Mouse (Mus musculus): ENCODE measurements around the gene Mta2. TPM values are rescaled to one million over a fixed set of nuclear protein-coding genes. Genes with fewer than 3 reads are reported as not detected.

Mta2 gene
- polyA plus RNA-seq, 1 experiment from 2014 or later, result 81.8 TPM

- Histone ChIP-seq H3K27ac (ENCODE audit: low read length) (peak overlapping the region; percentile 64; the same call in 1 of the 2 replicates), H3K4me1 (ENCODE audit: insufficient read depth, low read depth, low read length) (peaks cover 18% of the 10 kb centered on the region; the same call in 1 of the 2 replicates), H3K9me3 (ENCODE audit: low read length) (no peaks in the 10 kb centered on the region), H3K4me3 (ENCODE audit: low read depth, low read length) (0 out of 2 replicates have a peak overlapping the region, but pooled peaks have one; percentile 8), H3K9ac (replicated peaks; ENCODE audit: low read depth) (no peak overlapping the region; the same call in 1 of the 2 replicates), H3K27me3 (replicated peaks; ENCODE audit: insufficient read depth, low read length) (no peaks in the 10 kb centered on the region), H3K4me2 (replicated peaks; ENCODE audit: low read depth, low read length) (peak overlapping the region; percentile 44), H3K36me3 (ENCODE audit: insufficient read depth, low read length) (peaks cover 20% of the 10 kb centered on the region)
- 16% methylated on average over 5 of the region's 5 CpGs for WGBS
- DNase-seq (ENCODE audit: low spot score), result peak; percentile 92
- TF ChIP-seq CTCF (IDR thresholded peaks at IDR 0.05), result no peak
- TF ChIP-seq EP300 (IDR thresholded peaks at IDR 0.05), result no peak
- ATAC-seq, result peak; percentile 20; the same call in 1 of the 2 replicates
Measured at GRCm38 (mm10) chr19:8944750-8945149, 3.1 kb downstream of the Mta2 start.

DNA sequence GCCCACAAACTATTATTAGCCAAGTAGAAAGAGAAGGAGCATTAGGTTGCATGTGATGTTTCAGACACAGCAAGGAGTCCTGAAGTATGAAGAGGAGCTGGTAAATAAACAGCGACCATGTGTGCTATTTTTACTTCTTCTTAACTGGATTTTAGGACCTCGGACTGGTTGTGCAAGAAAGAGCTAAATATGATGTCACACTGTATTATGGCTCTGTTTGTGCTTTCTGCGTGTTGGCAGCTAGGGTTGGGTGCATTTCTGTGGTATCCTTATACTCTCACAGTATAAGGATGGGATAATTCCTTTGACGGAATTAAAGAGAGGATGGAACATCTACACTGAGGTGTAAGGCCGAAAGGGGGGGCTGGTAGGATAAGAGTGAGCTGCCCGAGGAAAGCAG, 3.6 kb downstream of the Mta2 start:
- H3K27ac ChIP-seq (ENCODE audit: low read length), result peak overlapping the region; percentile 64; the same call in 1 of the 2 replicates
- WGBS, result 54% methylated on average over 6 of the region's 6 CpGs
- TF ChIP-seq CTCF (IDR thresholded peaks at IDR 0.05), result peak; percentile 32; the same call in 1 of the 2 replicates
- TF ChIP-seq EP300 (IDR thresholded peaks at IDR 0.05), result no peak
- H3K36me3 ChIP-seq (ENCODE audit: insufficient read depth, low read length), result peaks cover 20% of the 10 kb centered on the region
- H3K4me1 ChIP-seq (ENCODE audit: insufficient read depth, low read depth, low read length), result peaks cover 18% of the 10 kb centered on the region; the same call in 1 of the 2 replicates
- no peaks in the 10 kb centered on the region for H3K9me3 ChIP-seq (ENCODE audit: low read length)
- H3K27me3 ChIP-seq (replicated peaks; ENCODE audit: insufficient read depth, low read length), result no peaks in the 10 kb centered on the region
- ATAC-seq (peak; percentile 12; the same call in 1 of the 2 replicates), DNase-seq (ENCODE audit: low spot score) (peak; percentile 81)
- H3K4me3 ChIP-seq (ENCODE audit: low read depth, low read length), result 0 out of 2 replicates have a peak overlapping the region, but pooled peaks have one; percentile 8
- peak overlapping the region; percentile 44 for H3K4me2 ChIP-seq (replicated peaks; ENCODE audit: low read depth, low read length)
- no peak overlapping the region; the same call in 1 of the 2 replicates for H3K9ac ChIP-seq (replicated peaks; ENCODE audit: low read depth)

- no peak overlapping the region for H3K4me3 ChIP-seq (ENCODE audit: low read depth, low read length)
Measured at GRCm38 (mm10) chr19:8946929-8947328, 5.3 kb downstream of the Mta2 start.

DNA sequence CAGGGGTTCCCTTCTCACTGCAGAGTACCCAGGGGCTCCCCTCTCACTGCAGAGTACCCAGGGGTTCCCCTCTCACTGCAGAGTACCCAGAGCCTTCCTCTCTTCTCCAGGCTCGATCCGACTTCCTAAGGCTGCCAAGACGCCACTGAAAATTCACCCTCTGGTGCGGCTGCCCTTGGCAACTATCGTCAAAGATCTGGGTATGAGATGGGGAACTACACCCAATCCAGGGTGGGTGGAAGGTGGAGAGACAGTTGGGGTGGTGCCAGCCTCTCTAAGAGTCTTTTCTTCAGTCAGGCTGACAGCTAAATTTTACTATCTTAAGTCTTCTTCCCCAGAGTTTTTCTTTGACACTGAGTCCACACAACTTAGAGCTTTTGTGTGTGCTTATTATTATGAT, 8.5 kb downstream of the Mta2 start:
- no peak overlapping the region for H3K9ac ChIP-seq (replicated peaks; ENCODE audit: low read depth)
- DNase-seq (ENCODE audit: low spot score) (no peak), ATAC-seq (no peak)
- TF ChIP-seq EP300 (IDR thresholded peaks at IDR 0.05) (no peak), CTCF (IDR thresholded peaks at IDR 0.05) (no peak)
- no peak overlapping the region for H3K4me3 ChIP-seq (ENCODE audit: low read depth, low read length)
- peaks cover 25% of the 10 kb centered on the region for H3K36me3 ChIP-seq (ENCODE audit: insufficient read depth, low read length)
- H3K27me3 ChIP-seq (replicated peaks; ENCODE audit: insufficient read depth, low read length), result no peaks in the 10 kb centered on the region
- H3K9me3 ChIP-seq (ENCODE audit: low read length), result no peaks in the 10 kb centered on the region
- H3K4me2 ChIP-seq (replicated peaks; ENCODE audit: low read depth, low read length), result no peak overlapping the region
- H3K27ac ChIP-seq (ENCODE audit: low read length), result no peak overlapping the region
- H3K4me1 ChIP-seq (ENCODE audit: insufficient read depth, low read depth, low read length), result peaks cover 10% of the 10 kb centered on the region; the same call in 1 of the 2 replicates
- 86% methylated on average over 5 of the region's 5 CpGs for WGBS

More at GRCm38 (mm10) chr19:8946929-8947328, 5.3 kb downstream of the Mta2 start:
- Histone ChIP-seq H3K36me3 (ENCODE audit: insufficient read depth, low read length) (peaks cover 25% of the 10 kb centered on the region), H3K9ac (replicated peaks; ENCODE audit: low read depth) (no peak overlapping the region), H3K27ac (ENCODE audit: low read length) (no peak overlapping the region), H3K4me1 (ENCODE audit: insufficient read depth, low read depth, low read length) (peaks cover 12% of the 10 kb centered on the region; the same call in 1 of the 2 replicates), H3K27me3 (replicated peaks; ENCODE audit: insufficient read depth, low read length) (no peaks in the 10 kb centered on the region), H3K9me3 (ENCODE audit: low read length) (no peaks in the 10 kb centered on the region), H3K4me2 (replicated peaks; ENCODE audit: low read depth, low read length) (no peak overlapping the region)
- ATAC-seq, result no peak
- WGBS, result 79% methylated on average over 7 of the region's 7 CpGs
- TF ChIP-seq CTCF (IDR thresholded peaks at IDR 0.05) (no peak), EP300 (IDR thresholded peaks at IDR 0.05) (no peak)
- no peak for DNase-seq (ENCODE audit: low spot score)

- peaks cover 20% of the 10 kb centered on the region for H3K36me3 ChIP-seq (ENCODE audit: insufficient read depth, low read length)
Measured at GRCm38 (mm10) chr19:8952241-8952640, 10.6 kb downstream of the Mta2 start.

GRCm38 (mm10) chr19:8953135-8954039, 11.7 kb downstream of the Mta2 start, which contains the start of gene Tut1:
TSS of gene Tut1 (plus strand) at chr19:8953847.
- peak; percentile 99 for DNase-seq (ENCODE audit: low spot score)
- Histone ChIP-seq H3K27ac (ENCODE audit: low read length) (peak within 1 kb of the TSS; percentile 70), H3K36me3 (ENCODE audit: insufficient read depth, low read length) (peaks cover 12% of the 10 kb centered on the region; the same call in 1 of the 2 replicates), H3K9ac (replicated peaks; ENCODE audit: low read depth) (peak within 1 kb of the TSS; percentile 58), H3K4me1 (ENCODE audit: insufficient read depth, low read depth, low read length) (peaks cover 5% of the 10 kb centered on the region; the same call in 1 of the 2 replicates), H3K9me3 (ENCODE audit: low read length) (no peaks in the 10 kb centered on the region), H3K4me2 (replicated peaks; ENCODE audit: low read depth, low read length) (peak within 1 kb of the TSS; percentile 82), H3K27me3 (replicated peaks; ENCODE audit: insufficient read depth, low read length) (no peaks in the 10 kb centered on the region), H3K4me3 (ENCODE audit: low read depth, low read length) (peak within 1 kb of the TSS; percentile 64)
- TF ChIP-seq CTCF (IDR thresholded peaks at IDR 0.05) (peak; percentile 32), EP300 (IDR thresholded peaks at IDR 0.05) (peak; percentile 82; the same call in 1 of the 2 replicates)
- ATAC-seq, result peak; percentile 98
- WGBS, result 3% methylated on average over 46 of the region's 46 CpGs

More at GRCm38 (mm10) chr19:8952241-8952640, 10.6 kb downstream of the Mta2 start:
- no peak overlapping the region for H3K4me3 ChIP-seq (ENCODE audit: low read depth, low read length)
- H3K27ac ChIP-seq (ENCODE audit: low read length), result no peak overlapping the region
- no peaks in the 10 kb centered on the region for H3K9me3 ChIP-seq (ENCODE audit: low read length)
- ATAC-seq, result no peak
- TF ChIP-seq CTCF (IDR thresholded peaks at IDR 0.05), result no peak
- TF ChIP-seq EP300 (IDR thresholded peaks at IDR 0.05), result no peak
- 86% methylated on average over 9 of the region's 9 CpGs for WGBS
- H3K4me2 ChIP-seq (replicated peaks; ENCODE audit: low read depth, low read length), result no peak overlapping the region
- no peaks in the 10 kb centered on the region for H3K27me3 ChIP-seq (replicated peaks; ENCODE audit: insufficient read depth, low read length)
- H3K9ac ChIP-seq (replicated peaks; ENCODE audit: low read depth), result no peak overlapping the region
- no peak for DNase-seq (ENCODE audit: low spot score)
- H3K4me1 ChIP-seq (ENCODE audit: insufficient read depth, low read depth, low read length), result peaks cover 5% of the 10 kb centered on the region; the same call in 1 of the 2 replicates

Measured in lung, postnatal 0 days (tissue).